Mouse (Mus musculus) brain, embryonic 14.5 days (tissue): ENCODE measurements around the gene Yipf1.

Experiments used
- CTCF ChIP-seq: fragments of 200-500 bp; IDR thresholded peaks from 2 replicates; pipeline ENCODE4 v1.5.1; 2012; ENCODE audit warnings: inconsistent platforms, mild to moderate bottlenecking, moderate library complexity, borderline replicate concordance; ENCODE audit not compliant: insufficient read depth, insufficient read length; ENCODE audit errors: extremely low read depth
- POLR2A ChIP-seq: fragments of 200-500 bp; IDR thresholded peaks from 2 replicates; pipeline ENCODE4 v1.6.1; 2012; ENCODE audit warnings: mild to moderate bottlenecking, inconsistent platforms, borderline replicate concordance; ENCODE audit not compliant: poor library complexity, insufficient read depth, insufficient read length, severe bottlenecking; ENCODE audit errors: extremely low read depth

GRCm38 (mm10) chr4:107280843-107281475, 33.2 kb upstream of the Yipf1 start:
- TF ChIP-seq CTCF (no peak), POLR2A (no peak)
